Mouse (Mus musculus): ENCODE data around the gene Tmed4. TPM values are rescaled to one million over a fixed set of nuclear protein-coding genes. Genes with fewer than 3 reads are reported as not detected.

Tmed4 gene
- polyA plus RNA-seq, 1 experiment from 2014 or later, result 132 TPM

- no peak overlapping the region for H3K27ac ChIP-seq (ENCODE audit: low read depth, low read length)
These were observed 28.1 kb upstream of the Tmed4 start for GRCm38 (mm10) chr11:6302793-6303192.

DNA sequence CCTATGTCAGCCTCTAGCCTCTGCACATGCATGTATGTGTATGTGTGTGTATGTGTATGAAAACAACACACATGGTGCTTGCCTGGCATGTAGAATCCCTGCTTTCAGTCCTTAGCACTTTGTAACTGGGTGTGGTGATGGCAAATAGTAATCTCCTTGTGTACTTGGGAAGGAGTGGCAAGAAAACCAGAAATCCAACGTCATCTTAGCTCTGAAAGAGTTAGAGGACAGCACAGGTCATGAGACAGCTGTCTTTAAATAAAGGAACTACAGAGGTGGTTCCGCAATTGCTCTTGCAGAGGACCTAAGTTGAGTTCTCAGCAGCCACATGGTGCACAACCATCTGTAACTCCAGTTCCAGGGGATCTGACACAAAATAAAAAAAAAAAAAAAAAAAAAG is 24.8 kb upstream of the Tmed4 start:
- Histone ChIP-seq H3K27me3 (ENCODE audit: control insufficient read depth, insufficient read depth, low read length) (no peaks in the 10 kb centered on the region), H3K4me1 (ENCODE audit: control insufficient read depth, insufficient read depth, low read length) (no peaks in the 10 kb centered on the region), H3K36me3 (ENCODE audit: control insufficient read depth, insufficient read depth, low read length) (peaks cover 52% of the 10 kb centered on the region), H3K27ac (ENCODE audit: low read depth, low read length) (no peak overlapping the region), H3K9ac (ENCODE audit: low read depth, low read length) (no peak overlapping the region), H3K4me3 (ENCODE audit: low read length) (no peak overlapping the region), H3K9me3 (ENCODE audit: control insufficient read depth, low read length) (no peaks in the 10 kb centered on the region), H3K4me2 (replicated peaks; ENCODE audit: low read depth, low read length) (no peak overlapping the region)
- WGBS, result 85% methylated on average over 2 of the region's 2 CpGs
- ATAC-seq (ENCODE audit: low FRiP score, low TSS enrichment), result no peak

More at GRCm38 (mm10) chr11:6302793-6303192, 28.1 kb upstream of the Tmed4 start:
- H3K27me3 ChIP-seq (ENCODE audit: control insufficient read depth, insufficient read depth, low read length), result no peaks in the 10 kb centered on the region
- H3K36me3 ChIP-seq (ENCODE audit: control insufficient read depth, insufficient read depth, low read length), result peaks cover 62% of the 10 kb centered on the region
- ATAC-seq (ENCODE audit: low FRiP score, low TSS enrichment), result no peak
- no peak overlapping the region for H3K9ac ChIP-seq (ENCODE audit: low read depth, low read length)
- no peaks in the 10 kb centered on the region for H3K4me1 ChIP-seq (ENCODE audit: control insufficient read depth, insufficient read depth, low read length)
- H3K4me2 ChIP-seq (replicated peaks; ENCODE audit: low read depth, low read length), result no peak overlapping the region
- no peaks in the 10 kb centered on the region for H3K9me3 ChIP-seq (ENCODE audit: control insufficient read depth, low read length)
- WGBS, result 81% methylated on average over 2 of the region's 2 CpGs
- H3K4me3 ChIP-seq (ENCODE audit: low read length), result no peak overlapping the region

DNA sequence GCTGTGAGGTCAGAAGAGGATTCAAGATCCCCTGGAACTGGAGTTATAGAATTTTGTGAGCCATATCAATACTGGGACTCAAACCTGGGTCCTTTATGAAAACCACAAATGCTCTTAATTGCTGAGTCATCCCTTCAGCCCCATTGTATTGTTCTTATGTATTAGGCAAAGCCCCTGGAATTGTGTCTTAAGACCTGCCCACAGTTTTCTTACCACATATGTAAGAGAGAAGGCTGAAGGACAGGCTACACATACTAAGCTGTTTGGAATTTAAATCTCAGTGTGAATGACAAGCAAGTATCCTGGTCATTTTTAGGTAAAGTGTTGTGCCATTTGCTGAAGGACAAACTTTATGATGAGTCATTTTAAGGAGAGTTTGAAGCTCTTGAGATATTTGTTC is 21.4 kb upstream of the Tmed4 start:
- Histone ChIP-seq H3K4me2 (replicated peaks; ENCODE audit: low read depth, low read length) (no peak overlapping the region), H3K4me1 (ENCODE audit: control insufficient read depth, insufficient read depth, low read length) (no peaks in the 10 kb centered on the region), H3K9ac (ENCODE audit: low read depth, low read length) (no peak overlapping the region), H3K4me3 (ENCODE audit: low read length) (no peak overlapping the region), H3K27me3 (ENCODE audit: control insufficient read depth, insufficient read depth, low read length) (no peaks in the 10 kb centered on the region), H3K36me3 (ENCODE audit: control insufficient read depth, insufficient read depth, low read length) (peaks cover 38% of the 10 kb centered on the region), H3K9me3 (ENCODE audit: control insufficient read depth, low read length) (no peaks in the 10 kb centered on the region), H3K27ac (ENCODE audit: low read depth, low read length) (no peak overlapping the region)
- no peak for ATAC-seq (ENCODE audit: low FRiP score, low TSS enrichment)

DNA sequence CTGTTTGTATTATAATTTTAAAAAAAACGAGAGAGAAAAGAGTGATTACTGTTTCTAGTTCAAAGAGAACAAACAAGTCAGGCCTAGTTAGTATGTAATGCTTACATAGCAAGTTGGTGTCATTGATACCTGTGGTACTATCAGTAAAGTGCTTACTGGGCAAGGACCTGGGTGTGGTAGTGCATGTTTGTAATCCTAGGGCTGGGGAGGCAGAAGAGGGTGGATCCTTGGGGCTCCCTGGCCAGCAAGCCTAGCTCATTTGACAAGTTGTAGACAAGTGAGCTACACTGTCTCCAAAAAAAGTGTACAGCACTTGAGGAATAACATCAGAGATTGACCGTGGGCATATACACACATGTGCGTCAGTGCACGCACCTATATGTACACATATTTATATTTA is 20.0 kb upstream of the Tmed4 start:
- 92% methylated on average over 4 of the region's 4 CpGs for WGBS
- H3K36me3 ChIP-seq (ENCODE audit: control insufficient read depth, insufficient read depth, low read length), result peaks cover 27% of the 10 kb centered on the region
- H3K4me3 ChIP-seq (ENCODE audit: low read length), result no peak overlapping the region
- no peaks in the 10 kb centered on the region for H3K9me3 ChIP-seq (ENCODE audit: control insufficient read depth, low read length)
- H3K4me2 ChIP-seq (replicated peaks; ENCODE audit: low read depth, low read length), result no peak overlapping the region
- no peak for ATAC-seq (ENCODE audit: low FRiP score, low TSS enrichment)
- H3K27me3 ChIP-seq (ENCODE audit: control insufficient read depth, insufficient read depth, low read length), result no peaks in the 10 kb centered on the region
- H3K27ac ChIP-seq (ENCODE audit: low read depth, low read length), result no peak overlapping the region
- H3K9ac ChIP-seq (ENCODE audit: low read depth, low read length), result no peak overlapping the region
- no peaks in the 10 kb centered on the region for H3K4me1 ChIP-seq (ENCODE audit: control insufficient read depth, insufficient read depth, low read length)

DNA sequence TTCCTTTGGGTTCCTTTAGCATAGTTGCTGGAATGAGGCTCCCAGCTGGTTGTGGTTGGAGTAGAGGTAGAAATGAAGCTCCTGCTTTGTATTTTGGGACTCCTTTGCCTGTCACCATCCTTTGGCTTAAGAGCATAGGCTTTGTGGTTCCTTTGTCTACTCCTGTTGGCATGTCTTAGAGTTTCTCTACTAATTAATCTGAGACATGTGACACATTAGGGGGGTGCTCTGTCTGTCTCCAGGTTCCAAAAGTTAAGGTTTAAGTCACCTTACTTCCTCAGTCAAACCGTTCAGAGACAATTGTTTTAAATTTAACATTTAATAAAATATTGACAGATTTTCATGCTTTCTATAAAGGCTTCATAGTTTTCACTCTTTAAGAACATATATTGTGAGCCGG is 18.9 kb upstream of the Tmed4 start:
- Histone ChIP-seq H3K27me3 (ENCODE audit: control insufficient read depth, insufficient read depth, low read length) (no peaks in the 10 kb centered on the region), H3K9me3 (ENCODE audit: control insufficient read depth, low read length) (no peaks in the 10 kb centered on the region), H3K36me3 (ENCODE audit: control insufficient read depth, insufficient read depth, low read length) (peaks cover 17% of the 10 kb centered on the region), H3K9ac (ENCODE audit: low read depth, low read length) (no peak overlapping the region), H3K4me2 (replicated peaks; ENCODE audit: low read depth, low read length) (no peak overlapping the region), H3K4me1 (ENCODE audit: control insufficient read depth, insufficient read depth, low read length) (no peaks in the 10 kb centered on the region), H3K27ac (ENCODE audit: low read depth, low read length) (no peak overlapping the region), H3K4me3 (ENCODE audit: low read length) (no peak overlapping the region)
- no peak for ATAC-seq (ENCODE audit: low FRiP score, low TSS enrichment)
- WGBS, result 92% methylated on average over 2 of the region's 2 CpGs

GRCm38 (mm10) chr11:6292988-6293349 is 18.3 kb upstream of the Tmed4 start:
- Histone ChIP-seq H3K4me3 (ENCODE audit: low read length) (peak overlapping the region; percentile 90), H3K27ac (ENCODE audit: low read depth, low read length) (0 out of 2 replicates have a peak overlapping the region, but pooled peaks have one; percentile 89), H3K4me1 (ENCODE audit: control insufficient read depth, insufficient read depth, low read length) (no peaks in the 10 kb centered on the region), H3K27me3 (ENCODE audit: control insufficient read depth, insufficient read depth, low read length) (no peaks in the 10 kb centered on the region), H3K4me2 (replicated peaks; ENCODE audit: low read depth, low read length) (peak overlapping the region; percentile 88), H3K9ac (ENCODE audit: low read depth, low read length) (no peak overlapping the region), H3K9me3 (ENCODE audit: control insufficient read depth, low read length) (no peaks in the 10 kb centered on the region), H3K36me3 (ENCODE audit: control insufficient read depth, insufficient read depth, low read length) (peaks cover 11% of the 10 kb centered on the region)
- ATAC-seq (ENCODE audit: low FRiP score, low TSS enrichment), result no peak
- WGBS, result 92% methylated on average over 4 of the region's 4 CpGs

GRCm38 (mm10) chr11:6292116-6292987 is 17.7 kb upstream of the Tmed4 start:
- peak overlapping the region; percentile 78 for H3K9ac ChIP-seq (ENCODE audit: low read depth, low read length)
- peaks cover 5% of the 10 kb centered on the region for H3K36me3 ChIP-seq (ENCODE audit: control insufficient read depth, insufficient read depth, low read length)
- H3K9me3 ChIP-seq (ENCODE audit: control insufficient read depth, low read length), result no peaks in the 10 kb centered on the region
- peak overlapping the region; percentile 89 for H3K27ac ChIP-seq (ENCODE audit: low read depth, low read length)
- H3K4me3 ChIP-seq (ENCODE audit: low read length), result peak overlapping the region; percentile 90
- H3K4me2 ChIP-seq (replicated peaks; ENCODE audit: low read depth, low read length), result peak overlapping the region; percentile 88
- whole genome bisulfite sequencing, result 15% methylated on average over 33 of the region's 33 CpGs
- H3K4me1 ChIP-seq (ENCODE audit: control insufficient read depth, insufficient read depth, low read length), result no peaks in the 10 kb centered on the region
- H3K27me3 ChIP-seq (ENCODE audit: control insufficient read depth, insufficient read depth, low read length), result no peaks in the 10 kb centered on the region
- no peak; the same call in 1 of the 2 replicates for ATAC-seq (ENCODE audit: low FRiP score, low TSS enrichment)

GRCm38 (mm10) chr11:6291401-6292115 is 16.9 kb upstream of the Tmed4 start, which contains the start of gene Ogdh:
Gene Ogdh (plus strand): TSS chr11:6291633.
- ATAC-seq (ENCODE audit: low FRiP score, low TSS enrichment), result peak; percentile 99
- Histone ChIP-seq H3K9ac (ENCODE audit: low read depth, low read length) (peak within 1 kb of the TSS; percentile 78), H3K9me3 (ENCODE audit: control insufficient read depth, low read length) (no peaks in the 10 kb centered on the region), H3K27me3 (ENCODE audit: control insufficient read depth, insufficient read depth, low read length) (no peaks in the 10 kb centered on the region), H3K27ac (ENCODE audit: low read depth, low read length) (peak within 1 kb of the TSS; percentile 89), H3K4me3 (ENCODE audit: low read length) (peak within 1 kb of the TSS; percentile 90), H3K4me1 (ENCODE audit: control insufficient read depth, insufficient read depth, low read length) (no peaks in the 10 kb centered on the region), H3K4me2 (replicated peaks; ENCODE audit: low read depth, low read length) (peak within 1 kb of the TSS; percentile 88), H3K36me3 (ENCODE audit: control insufficient read depth, insufficient read depth, low read length) (no peaks in the 10 kb centered on the region)
- WGBS, result under 1% methylated on average over 77 of the region's 77 CpGs

DNA sequence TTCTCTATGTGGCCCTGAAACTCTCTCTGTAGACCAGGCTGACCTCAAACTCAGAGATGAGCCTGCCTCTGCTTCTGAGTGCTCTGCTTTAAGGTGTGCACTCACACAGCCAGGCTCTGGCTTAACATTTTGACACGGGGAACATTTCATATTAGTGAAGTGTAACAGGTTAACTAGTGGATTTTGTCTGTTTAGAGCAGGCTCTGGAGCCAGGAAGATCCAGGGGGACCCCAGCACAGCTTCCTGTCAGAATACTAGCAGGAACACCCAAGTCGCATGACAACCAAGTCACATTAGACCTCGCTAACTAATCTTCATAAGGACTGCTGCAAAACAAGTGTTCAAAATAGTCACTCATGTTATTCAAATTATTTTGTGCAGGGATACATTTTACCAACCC is 16.2 kb upstream of the Tmed4 start:
- Histone ChIP-seq H3K4me2 (replicated peaks; ENCODE audit: low read depth, low read length) (peak overlapping the region; percentile 69), H3K4me1 (ENCODE audit: control insufficient read depth, insufficient read depth, low read length) (no peaks in the 10 kb centered on the region), H3K27me3 (ENCODE audit: control insufficient read depth, insufficient read depth, low read length) (no peaks in the 10 kb centered on the region), H3K27ac (ENCODE audit: low read depth, low read length) (0 out of 2 replicates have a peak overlapping the region, but pooled peaks have one; percentile 89), H3K4me3 (ENCODE audit: low read length) (peak overlapping the region; percentile 90), H3K9ac (ENCODE audit: low read depth, low read length) (peak overlapping the region; percentile 78), H3K9me3 (ENCODE audit: control insufficient read depth, low read length) (no peaks in the 10 kb centered on the region), H3K36me3 (ENCODE audit: control insufficient read depth, insufficient read depth, low read length) (no peaks in the 10 kb centered on the region)
- no peak for ATAC-seq (ENCODE audit: low FRiP score, low TSS enrichment)
- 32% methylated on average over 3 of the region's 3 CpGs for WGBS
